Mouse (Mus musculus) liver, embryonic 13.5 days (tissue): Measurements from ENCODE around the gene Hes2. TPM values are rescaled to one million over a fixed set of nuclear protein-coding genes. Genes with fewer than 3 reads are reported as not detected.

ENCODE experiments used
- ATAC-seq: fragments of 200-750 bp; cut with Nextera tagmentation; 2 replicates; pipeline ENCODE4 v1.8.0; 2017; ENCODE audit warnings: low read depth, mild to moderate bottlenecking, moderate number of reproducible peaks, moderate library complexity
- DNase-seq: peaks from one replicate; pipeline ENCODE4 v3.0.0; 2022
- H3K27ac ChIP-seq: fragments of 300-500 bp; sonication (generic); 2 replicates; pipeline ENCODE4 v1.5.1; 2015; ENCODE audit warnings: moderate library complexity, mild to moderate bottlenecking, inconsistent platforms
- H3K27me3 ChIP-seq: fragments of 300-500 bp; sonication (generic); 2 replicates; pipeline ENCODE4 v1.6.1; 2015; ENCODE audit warnings: mild to moderate bottlenecking, inconsistent platforms
- H3K36me3 ChIP-seq: fragments of 300-500 bp; sonication (generic); 2 replicates; pipeline ENCODE4 v1.6.1; 2015; ENCODE audit warnings: mild to moderate bottlenecking, inconsistent platforms
- H3K4me1 ChIP-seq: fragments of 300-500 bp; sonication (generic); replicated peaks from 2 replicates; pipeline ENCODE4 v1.6.1; 2015; ENCODE audit warnings: inconsistent platforms
- H3K4me2 ChIP-seq: fragments of 300-500 bp; sonication (generic); 2 replicates; pipeline ENCODE4 v1.6.1; 2015; ENCODE audit warnings: inconsistent platforms, mild to moderate bottlenecking, moderate library complexity
- H3K4me3 ChIP-seq: fragments of 300-500 bp; sonication (generic); replicated peaks from 2 replicates; pipeline ENCODE4 v1.5.1; 2015; ENCODE audit warnings: mild to moderate bottlenecking, inconsistent platforms
- H3K9ac ChIP-seq: fragments of 300-500 bp; sonication (generic); 2 replicates; pipeline ENCODE4 v1.6.1; 2015; ENCODE audit warnings: mild to moderate bottlenecking, inconsistent platforms
- H3K9me3 ChIP-seq: fragments of 300-500 bp; sonication (generic); replicated peaks from 2 replicates; pipeline ENCODE4 v1.6.1; 2016; ENCODE audit warnings: inconsistent platforms
- WGBS: fragments of 180-500 bp; shearing (Covaris S2); methylation state at CpG from one replicate; pipeline ENCODE4 v1.1.7; 2015; ENCODE audit not compliant: insufficient replicate concordance; 5-methylcytosine and 5-hydroxymethylcytosine counted together
- polyA plus RNA-seq: library from polyadenylated mRNA; unstranded; fragments of >200 nt; fragmentation: Nextera tagmentation; extraction: Ambion mirVana; gene quantifications from 2 replicates; pipeline ENCODE4 v1.2.1, GENCODE M21; 2015

Hes2 gene
- polyA plus RNA-seq, 1 experiment from 2014 or later = not detected

DNA sequence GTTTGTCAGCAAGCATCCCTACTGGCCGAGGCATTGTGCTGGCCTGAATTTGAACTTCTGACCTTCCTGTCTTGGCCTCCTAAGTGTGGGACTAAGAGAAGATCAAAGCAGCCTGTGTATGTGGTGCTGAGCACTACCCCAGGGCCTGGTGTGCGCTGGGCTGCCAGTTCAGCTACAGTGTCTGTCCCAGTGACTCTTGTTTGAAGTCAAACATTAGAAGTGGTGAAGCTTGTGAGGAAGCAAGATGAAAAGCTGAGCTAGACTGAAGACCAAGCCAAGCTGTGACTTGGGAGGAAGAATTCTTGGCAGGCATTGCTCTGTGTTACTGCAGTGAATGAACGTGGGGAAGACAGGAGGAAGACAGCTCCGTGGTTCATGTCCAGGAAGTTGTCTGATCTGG, 51.0 kb downstream of the Hes2 start:
- DNase-seq = no peak
- no peak overlapping the region for H3K27ac ChIP-seq
- H3K9me3 ChIP-seq = no peaks in the 10 kb centered on the region
- 33% methylated on average over 4 of the region's 4 CpGs for WGBS
- ATAC-seq = no peak
- no peaks in the 10 kb centered on the region for H3K27me3 ChIP-seq
- H3K36me3 ChIP-seq = no peaks in the 10 kb centered on the region
- H3K9ac ChIP-seq = no peak overlapping the region
- no peak overlapping the region for H3K4me2 ChIP-seq
- H3K4me1 ChIP-seq = peaks cover 44% of the 10 kb centered on the region
- no peak overlapping the region for H3K4me3 ChIP-seq

Other genes starting within 250 kb of the Hes2 start
- 58.3 and 66.6 TPM in 2 replicates for gene Dnajc11, start 225.2 kb upstream of the Hes2 start, polyA plus RNA-seq
- gene Thap3, start 169.9 kb upstream of the Hes2 start, polyA plus RNA-seq = 7.8 and 8.1 TPM in 2 replicates
- gene Phf13, start 162.6 kb upstream of the Hes2 start, polyA plus RNA-seq = 5.4 and 6.2 TPM in 2 replicates
- gene Klhl21, start 150.1 kb upstream of the Hes2 start, polyA plus RNA-seq = 6.0 and 6.5 TPM in 2 replicates
- gene Zbtb48, start 131.2 kb upstream of the Hes2 start, polyA plus RNA-seq = 7.2 and 9.5 TPM in 2 replicates
- 0.07 TPM in 1 of 2 replicates, not detected in the other for gene Tas1r1, start 120.3 kb upstream of the Hes2 start, polyA plus RNA-seq
- 21.9 and 24.1 TPM in 2 replicates for gene Nol9, start 119.5 kb upstream of the Hes2 start, polyA plus RNA-seq
- 4.9 and 5.1 TPM in 2 replicates for gene Plekhg5, start 86.4 kb upstream of the Hes2 start, polyA plus RNA-seq
- gene Tnfrsf25, start 42.9 kb upstream of the Hes2 start, polyA plus RNA-seq = 0.37 and 0.48 TPM in 2 replicates
- gene Espn, start 6.5 kb upstream of the Hes2 start, polyA plus RNA-seq = 1.8 and 2.1 TPM in 2 replicates
- 24.8 and 25.2 TPM in 2 replicates for gene Acot7, start 19.3 kb downstream of the Hes2 start, polyA plus RNA-seq
- 0.81 and 0.82 TPM in 2 replicates for gene Gpr153, start 115.4 kb downstream of the Hes2 start, polyA plus RNA-seq
- not detected in 2 replicates for gene Hes3, start 132.8 kb downstream of the Hes2 start, polyA plus RNA-seq
- 7.9 and 8.6 TPM in 2 replicates for gene Icmt, start 138.4 kb downstream of the Hes2 start, polyA plus RNA-seq
- 0.27 and 0.31 TPM in 2 replicates for gene Rnf207, start 160.1 kb downstream of the Hes2 start, polyA plus RNA-seq
- gene Rpl22, start 166.9 kb downstream of the Hes2 start, polyA plus RNA-seq = 353 and 381 TPM in 2 replicates
- 0.21 and 0.52 TPM in 2 replicates for gene Chd5, start 179.8 kb downstream of the Hes2 start, polyA plus RNA-seq